Mouse (Mus musculus): Measurements from ENCODE around the gene Slc37a2.

The Slc37a2 gene

DNA sequence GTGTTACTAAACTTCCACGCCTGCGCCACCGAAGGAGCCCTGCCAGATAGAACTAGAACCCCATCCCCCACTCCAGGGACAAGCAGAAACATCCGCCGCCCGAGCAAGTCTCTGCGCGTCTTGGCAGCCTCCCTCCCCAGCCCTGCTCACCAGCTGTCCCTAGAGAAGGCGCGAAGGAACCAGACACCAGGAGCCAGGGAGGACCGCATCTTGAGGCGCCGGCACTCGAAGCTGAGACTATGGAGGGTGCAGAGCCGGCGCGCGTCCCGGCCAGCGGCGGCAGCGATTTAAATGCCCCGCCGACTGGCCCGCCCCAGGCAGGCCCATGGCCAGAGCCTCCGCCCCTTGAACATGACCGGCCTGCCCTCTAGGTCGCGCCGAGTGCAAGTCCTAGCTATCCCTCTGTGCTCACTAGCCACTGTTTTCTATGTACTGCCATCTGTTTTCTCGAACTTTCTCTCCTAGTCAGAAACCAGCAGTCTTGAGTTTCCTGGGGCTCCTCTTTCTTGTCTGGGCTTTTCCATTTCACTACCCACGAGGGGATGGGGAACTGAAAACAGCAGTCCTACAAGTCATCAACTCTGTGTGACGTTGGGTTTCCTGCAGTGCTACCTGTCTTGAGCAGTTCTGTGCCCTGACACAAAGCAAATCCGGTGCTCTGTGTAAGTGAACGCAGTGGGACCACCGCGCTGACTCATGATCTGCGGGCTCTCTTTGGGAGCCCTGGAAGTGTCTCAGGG is at the start of gene Slc37a2:
Gene Slc37a2, minus strand, starts transcription at position 590 of the 740 bp plus-strand sequence.
- peak; percentile 39 to 40 for DNase-seq

DNA sequence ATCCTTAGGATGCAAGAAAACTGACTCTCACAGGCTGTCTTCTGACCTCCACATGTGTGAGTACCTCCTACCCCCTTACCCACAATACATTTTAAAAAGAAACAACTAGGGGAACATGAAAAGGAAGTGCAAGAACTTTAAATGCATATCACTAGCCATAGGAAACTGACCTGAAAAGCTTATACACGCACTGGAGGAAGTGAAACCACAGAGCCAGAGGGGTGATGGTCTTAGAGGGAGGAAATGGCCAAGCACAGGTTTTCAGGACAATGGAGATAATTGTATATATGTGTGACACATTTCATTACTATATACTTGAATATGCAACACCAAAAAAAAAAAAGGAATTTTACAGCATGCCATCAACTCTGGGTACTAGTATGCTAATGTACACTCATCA is 46.2 kb upstream of the Slc37a2 start:
- no peak for DNase-seq

DNA sequence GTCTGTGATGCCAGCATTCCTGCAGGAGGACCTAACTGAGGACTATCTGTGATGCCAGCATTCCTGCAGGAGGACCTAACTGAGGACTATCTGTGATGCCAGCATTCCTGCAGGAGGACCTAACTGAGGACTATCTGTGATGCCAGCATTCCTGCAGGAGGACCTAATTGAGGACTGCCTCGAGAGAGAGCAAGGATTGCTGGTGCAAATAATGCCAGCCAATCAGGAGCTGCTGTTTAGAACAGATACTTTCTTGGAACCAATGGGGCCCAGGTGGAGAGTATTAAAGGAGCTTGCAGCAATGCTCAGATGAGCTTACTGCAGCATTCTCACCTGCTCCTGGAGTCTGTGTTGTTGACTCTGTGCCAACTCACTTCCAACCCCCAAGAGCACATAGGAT is 45.0 kb upstream of the Slc37a2 start:
- DNase-seq: peak; percentile 49 to 63

DNA sequence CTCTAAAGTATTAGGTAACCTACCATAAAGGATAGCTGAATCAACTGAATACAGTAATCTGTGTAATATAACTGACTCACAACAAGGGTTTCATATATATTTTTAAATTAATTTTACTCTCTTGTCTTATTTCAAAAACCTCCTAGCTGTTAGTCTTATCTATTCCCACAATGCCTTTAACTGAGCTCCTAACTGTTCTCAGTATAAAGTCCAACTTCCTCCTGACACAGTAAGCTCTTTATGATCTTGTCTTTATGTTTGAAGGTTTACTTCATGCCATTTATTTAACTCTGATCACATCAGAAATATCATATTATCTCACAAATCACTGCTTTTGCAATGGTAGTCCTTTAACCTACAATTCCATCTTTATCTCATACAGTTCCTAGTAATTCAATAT is 40.0 kb upstream of the Slc37a2 start:
- DNase-seq: no peak

DNA sequence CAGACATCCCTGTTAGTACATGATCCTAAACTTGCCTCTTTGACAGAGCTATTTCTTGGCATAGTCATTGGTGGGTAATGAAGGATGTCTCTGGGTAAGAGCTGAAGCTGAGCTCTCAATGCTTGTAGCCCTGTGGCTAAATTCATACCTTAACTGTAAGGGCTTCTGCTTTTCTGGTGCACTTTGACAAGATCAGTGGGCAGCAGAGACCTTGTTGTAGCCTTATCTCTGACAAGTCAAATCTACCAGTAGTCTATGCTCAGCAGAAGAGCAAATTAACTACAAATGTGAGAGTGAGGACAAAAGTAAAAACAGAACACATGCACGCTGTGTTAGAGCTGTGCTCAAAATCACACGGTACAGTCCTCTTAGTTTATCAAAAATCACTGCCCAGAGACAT is 11.1 kb upstream of the Slc37a2 start:
- no peak for DNase-seq

DNA sequence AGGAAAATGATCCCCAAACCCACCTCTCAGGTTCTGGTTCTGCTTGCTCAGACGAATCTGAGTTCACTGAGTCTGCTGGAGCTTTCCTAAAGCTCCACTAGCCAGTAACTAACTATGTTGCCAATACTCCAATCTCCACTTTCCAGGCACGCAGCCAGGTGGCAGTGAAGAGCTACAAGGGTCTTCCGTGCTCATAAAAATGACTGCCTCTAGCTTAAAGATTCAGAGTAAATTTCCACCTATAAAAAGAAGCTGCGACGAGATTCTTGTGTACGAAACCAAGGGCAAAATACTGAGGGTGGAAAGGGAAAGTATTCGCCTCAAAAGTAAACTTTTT is 319 bp upstream of the Slc37a2 start:
- DNase-seq: no peak

DNA sequence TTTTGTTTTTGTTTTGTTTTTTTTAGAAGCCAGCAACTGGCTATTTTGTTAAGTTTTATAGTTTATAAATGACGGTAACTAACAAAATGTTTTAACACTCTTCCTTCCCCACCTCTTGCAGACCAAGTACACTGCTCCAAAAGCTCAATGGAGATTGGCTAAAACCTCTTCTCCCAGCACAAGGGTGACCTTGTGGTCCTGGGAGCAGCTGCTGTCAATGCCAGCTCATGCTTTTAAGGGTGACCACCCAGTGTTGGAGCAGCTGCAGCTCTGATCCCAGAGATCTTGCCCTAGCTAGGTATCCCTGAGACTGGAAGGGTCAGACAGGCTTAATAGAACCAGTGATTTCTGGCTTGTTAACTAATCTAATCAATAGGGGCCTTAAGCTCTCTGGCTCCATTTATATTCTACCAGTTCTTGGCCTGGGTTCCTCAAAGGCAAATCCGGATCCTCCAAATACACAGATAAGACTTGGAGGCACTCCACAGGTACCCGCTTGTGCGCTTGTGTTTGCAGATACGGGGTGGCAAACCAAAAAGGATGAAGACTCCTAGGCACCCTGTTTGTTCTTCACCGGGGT is 917 bp downstream of the Slc37a2 start:
- DNase-seq: no peak

DNA sequence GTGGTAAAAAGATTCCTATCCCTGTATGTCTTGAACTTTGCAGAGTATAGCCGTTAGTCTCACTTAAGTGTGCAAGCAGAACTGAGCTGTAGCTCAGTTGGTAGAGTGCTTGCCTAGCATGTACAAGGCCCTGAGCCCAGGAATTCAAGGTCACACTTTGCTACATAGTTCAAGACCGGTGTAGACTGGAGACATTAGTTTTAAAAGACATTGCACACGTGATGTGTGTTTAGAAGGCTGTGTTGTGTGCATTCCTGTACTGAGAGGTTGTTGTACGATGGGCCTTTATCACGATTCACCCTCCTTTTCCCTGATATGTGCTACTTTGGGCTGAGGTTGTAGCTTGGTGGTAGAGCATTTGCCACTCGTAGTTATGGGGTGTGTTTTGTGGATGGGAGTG is 4.9 kb downstream of the Slc37a2 start:
- no peak for DNase-seq

DNA sequence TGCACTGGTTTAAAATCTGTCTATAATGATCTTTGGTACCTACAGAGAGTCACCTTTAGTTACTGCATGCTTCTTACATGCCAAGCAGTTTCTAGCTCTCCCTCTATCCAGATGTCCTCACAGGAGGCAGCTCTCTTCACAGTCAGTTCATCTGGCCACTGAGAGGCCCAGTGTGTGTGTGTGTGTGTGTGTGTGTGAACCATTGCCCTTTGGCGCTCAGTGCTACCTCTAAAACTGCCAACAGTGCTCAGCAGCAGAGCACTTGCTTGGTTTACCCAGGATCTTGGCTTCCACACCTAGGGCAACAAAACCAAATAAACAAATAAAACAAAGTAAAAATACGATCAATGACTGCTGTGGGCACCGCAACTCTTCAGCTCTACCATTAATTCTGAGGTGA is 5.6 kb downstream of the Slc37a2 start:
- no peak for DNase-seq

DNA sequence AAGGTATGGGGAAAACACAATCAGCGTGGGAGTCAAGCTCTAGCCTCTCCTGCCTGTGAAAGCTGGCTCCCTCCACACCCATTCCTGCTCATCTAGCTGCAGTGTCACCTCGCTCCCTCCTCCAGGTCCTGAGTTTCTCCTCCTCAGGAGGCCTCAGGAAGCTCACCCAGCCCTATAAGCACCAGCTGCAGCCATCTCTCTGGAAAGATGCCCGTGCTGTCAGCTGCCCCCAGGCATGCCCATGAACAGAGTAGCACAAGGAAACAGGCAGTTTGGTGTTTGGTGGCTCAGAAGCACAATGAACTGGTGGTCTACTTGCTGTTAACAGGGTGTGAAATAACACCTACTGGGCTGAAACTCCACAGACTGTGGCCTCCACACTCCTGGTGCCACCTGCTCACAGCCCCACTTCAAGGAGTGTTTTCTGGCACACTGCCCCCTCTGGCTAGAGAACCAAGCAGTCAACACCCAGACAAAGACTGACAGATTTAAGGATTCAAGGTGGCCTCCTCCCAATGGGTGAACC is 7.1 kb downstream of the Slc37a2 start:
- DNase-seq: no peak

DNA sequence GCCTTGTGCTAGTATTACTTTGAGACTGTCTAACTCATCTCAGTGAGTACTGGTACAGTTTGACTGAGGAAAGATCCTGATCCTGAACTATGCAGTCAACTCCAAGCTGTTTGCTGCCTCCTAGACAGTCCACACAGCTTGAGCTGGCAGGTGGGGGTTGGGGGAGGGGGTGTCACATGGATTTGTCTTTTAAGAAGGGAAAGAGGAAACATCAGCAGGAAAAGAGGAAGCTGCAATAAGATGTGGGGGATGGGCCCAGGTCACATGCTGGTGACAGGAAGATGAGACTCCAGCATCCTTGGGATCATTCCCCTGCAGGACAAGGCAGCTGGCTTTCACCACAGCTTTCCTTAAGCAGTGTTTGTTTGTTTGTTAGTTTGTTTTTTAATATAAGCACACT is 8.1 kb downstream of the Slc37a2 start:
- DNase-seq: no peak

DNA sequence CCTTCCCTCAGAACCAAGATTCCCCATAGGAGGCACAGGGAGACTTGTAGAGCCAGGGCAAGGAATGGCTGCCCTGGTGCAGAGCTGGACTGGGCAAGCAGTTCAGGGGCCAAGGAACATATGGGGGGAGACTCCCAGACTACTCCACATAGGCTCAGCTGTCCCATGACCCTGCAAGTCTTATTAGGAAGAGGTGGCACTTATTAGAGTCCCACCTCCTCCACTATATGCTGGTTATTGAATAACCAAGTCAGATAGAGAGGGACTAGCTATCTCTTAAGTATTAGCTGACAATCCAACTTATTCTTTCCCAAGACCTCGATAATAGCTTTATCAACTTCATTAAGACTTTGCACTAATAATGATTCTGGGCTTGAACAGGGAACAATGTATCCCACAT is 9.7 kb downstream of the Slc37a2 start:
- DNase-seq: no peak

DNA sequence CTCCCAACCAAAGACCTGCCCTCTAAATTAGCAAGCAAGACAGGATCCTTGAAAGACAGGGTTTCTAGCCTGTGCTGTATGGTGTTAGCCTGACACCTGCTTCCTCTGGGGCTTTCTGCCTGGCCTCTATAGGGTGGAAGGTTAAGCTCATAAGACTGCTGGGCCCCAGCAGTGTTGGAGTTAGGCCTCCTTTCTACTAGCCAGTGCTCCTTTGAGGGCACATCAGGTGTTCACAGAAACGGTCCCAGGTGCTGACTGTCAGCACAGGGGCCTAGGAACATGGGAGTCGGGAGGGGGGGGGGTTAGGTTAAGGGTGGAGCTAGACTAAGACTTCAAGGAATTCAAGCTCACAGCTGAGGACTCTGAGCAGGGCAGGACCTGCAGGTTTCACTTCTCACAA is 10.1 kb downstream of the Slc37a2 start:
- no peak for DNase-seq

DNA sequence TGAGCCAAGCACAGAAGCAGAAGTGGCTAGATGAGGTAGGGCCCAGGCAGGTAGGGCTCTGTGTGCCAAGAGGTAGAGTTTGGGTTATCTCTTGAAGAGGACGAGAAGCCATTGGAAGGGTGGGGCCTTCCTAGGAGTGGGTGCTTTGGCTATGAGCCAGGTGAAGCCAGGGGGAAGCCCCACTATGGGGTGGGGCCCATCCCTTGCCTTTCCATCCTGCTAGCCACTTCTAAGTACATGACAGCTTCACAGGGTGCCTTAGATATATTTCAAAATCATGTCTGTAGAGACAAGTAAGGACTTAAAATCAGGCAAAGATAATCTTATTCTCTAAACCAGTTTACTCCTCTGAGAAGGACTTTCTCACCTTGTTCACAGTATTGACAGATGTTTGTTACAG is 10.9 kb downstream of the Slc37a2 start:
- DNase-seq: no peak

DNA sequence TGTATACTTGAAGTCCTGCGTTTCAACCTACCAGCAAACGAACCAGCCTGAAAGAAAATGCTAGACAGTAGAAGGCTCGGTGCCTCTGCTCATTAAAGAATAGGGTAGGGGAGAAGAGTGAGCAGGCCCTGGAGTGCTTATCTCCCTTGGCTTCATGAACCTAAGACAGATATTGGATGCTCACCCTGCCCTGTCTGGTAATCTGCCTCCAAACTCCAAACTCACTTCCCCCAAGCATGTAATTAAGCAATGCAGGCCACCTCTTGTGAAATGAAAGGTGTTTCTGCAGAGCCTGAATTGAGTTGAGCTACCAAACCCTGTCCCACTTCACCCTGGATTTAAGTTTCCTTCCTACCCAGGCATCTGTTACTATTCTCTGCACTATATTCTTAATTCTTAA is 12.8 kb downstream of the Slc37a2 start:
- DNase-seq: no peak

DNA sequence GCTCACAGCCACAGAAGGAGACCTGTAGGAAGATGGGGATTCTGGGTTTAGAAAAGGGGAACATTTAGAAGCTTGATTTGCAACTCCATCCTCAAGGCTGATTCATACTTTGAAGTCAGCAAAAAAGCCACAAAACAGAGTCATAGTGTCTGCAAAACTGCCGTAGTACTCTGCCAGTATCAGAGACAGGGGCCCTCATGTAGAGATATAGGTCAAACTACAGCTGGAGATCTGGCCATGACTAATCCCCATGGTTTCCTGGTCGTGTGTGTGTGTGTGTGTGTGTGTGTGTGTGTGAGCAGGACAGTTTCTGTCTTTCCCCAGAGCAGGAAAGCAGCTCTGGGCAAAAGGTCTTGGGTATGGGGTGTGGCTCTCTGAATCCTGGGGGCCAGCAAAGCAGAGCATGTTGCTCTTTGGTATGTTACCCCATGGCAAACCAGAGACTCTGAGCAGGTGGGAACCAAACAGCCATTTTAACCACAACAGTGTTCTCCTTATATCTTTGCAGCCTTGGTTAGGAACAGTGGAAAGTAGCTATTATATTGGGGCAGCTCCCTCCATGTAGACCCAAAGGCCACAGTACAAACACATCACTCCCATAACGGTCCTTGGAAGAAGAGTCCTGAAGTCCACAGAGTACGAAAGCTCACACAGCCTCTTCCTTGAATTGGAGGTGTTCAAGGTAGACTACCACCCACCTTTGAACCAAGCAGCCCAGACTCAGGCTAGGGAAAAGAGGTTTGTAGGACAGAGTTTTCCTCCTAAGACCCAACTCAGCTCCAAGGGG is 19.4 kb downstream of the Slc37a2 start:
- no peak for DNase-seq

DNA sequence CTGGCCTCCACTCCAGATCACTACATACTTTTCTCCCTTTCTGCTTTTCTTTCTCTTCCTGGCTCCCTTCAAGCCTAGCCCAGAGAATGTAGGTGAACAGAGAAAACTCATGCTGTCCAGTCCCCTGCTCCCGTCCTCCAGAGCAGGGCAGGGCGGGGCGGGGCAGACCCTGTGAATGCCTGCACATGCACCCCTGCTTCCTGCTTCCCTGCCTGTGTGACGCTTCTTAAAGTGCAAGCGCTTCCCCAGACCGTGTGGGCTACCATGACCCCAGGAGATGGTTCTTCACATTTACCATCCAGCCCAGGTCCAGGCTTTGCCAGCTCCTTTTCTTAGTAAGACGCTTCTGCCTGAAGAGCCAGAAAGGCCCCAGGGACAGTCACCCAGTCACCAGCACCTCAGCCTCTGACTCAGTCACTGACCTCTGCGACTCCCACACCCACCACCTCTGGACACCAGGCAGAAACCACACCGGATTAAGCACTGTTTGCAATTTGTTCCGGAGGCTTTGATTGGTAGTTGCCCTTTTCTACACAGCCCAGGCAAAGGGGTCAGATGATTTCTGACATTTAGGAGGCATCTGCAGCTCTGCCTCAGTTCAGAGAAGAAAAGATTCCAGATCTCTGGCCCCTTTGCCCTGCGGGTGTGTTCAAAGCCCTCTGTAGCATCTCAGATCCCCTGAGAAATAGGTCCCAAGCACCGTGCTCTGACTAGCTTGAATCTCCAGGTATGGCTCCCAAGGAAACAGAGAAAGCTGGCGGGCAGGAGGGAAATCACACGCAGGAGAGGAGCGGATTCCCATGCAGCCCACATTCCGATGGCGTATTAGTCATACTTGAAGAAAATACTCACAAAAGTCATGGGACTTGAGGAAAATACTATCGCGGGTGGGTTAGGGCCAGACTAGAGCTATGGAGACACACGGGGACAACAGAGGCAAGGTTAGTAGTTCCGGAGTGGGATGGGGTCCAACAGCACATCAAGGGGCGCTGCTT is 23.0 kb downstream of the Slc37a2 start:
- DNase-seq: no peak

DNA sequence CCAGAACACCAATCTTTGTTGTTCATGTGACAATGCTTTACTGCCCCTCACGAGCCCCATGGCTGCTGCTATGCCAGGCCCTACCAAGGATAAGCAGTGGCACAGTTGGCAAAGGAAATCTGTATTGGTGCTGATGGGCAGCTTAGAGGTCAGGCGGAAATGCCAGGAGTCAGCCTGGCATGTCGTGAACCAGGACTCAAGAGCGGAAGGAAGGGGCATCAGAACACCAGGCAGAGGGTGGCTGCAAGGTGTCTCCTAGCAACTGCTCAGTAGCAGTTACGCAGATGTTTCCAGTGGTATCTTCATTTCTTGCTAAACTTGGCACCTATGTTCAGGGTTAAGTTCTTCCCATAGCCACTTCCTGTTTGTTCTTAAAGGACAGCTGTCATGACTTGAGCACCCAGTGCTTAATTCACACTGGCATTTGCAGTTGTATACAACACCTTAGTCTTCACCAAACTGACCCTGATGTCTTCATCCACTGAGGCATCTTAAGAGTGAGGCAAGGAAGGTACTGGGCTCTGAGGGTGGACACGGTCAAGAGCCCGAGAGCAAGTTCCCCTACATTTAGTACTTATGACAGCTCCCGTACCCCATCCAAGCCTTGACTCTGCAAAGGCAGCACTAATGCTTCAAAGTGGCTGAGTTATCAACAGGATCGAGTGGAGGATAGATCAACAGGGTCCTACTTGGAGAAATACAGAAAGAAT is 24.9 kb downstream of the Slc37a2 start:
- no peak for DNase-seq

DNA sequence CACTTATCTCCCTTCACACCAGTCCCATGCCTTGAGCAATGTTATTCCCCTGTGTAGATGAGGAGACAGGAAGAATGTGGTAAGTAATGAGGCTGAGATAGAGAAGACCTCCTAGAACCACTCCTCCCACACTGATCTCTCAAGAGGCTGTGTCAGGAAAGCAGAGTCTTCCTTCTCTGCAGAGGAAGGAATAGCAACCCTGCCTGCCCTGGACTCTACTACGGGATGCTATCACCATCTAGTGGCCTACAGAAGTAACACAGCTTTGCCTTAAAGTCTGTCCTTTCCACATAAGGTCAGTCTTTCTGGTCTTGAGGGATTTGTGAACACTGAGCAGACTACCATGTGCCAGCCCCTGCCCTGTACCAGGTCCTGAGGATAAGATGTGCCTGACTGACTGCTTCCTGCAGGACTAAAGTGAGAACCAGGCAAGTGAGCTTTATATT is 25.6 kb downstream of the Slc37a2 start:
- peak; percentile 74 to 76 for DNase-seq

DNA sequence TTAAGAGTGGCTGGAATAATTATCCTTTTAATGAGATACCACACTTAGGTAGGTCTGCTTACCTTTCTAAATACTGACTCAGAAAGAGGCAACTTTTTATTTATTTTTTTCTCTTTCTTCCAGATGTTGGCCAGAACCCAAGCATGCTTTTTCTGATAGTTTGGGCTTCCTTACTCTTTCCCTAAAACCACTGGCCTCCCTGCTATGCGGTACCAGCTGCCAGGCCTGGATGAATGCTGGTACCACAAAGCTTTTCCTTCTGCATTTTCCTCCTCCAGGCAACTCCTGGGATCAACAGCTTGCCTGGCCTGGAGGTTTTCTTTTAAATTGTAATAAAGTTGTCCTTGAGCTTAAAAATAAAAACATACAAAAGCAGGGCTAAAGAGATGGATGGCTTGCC is 30.0 kb downstream of the Slc37a2 start:
- no peak for DNase-seq

DNA sequence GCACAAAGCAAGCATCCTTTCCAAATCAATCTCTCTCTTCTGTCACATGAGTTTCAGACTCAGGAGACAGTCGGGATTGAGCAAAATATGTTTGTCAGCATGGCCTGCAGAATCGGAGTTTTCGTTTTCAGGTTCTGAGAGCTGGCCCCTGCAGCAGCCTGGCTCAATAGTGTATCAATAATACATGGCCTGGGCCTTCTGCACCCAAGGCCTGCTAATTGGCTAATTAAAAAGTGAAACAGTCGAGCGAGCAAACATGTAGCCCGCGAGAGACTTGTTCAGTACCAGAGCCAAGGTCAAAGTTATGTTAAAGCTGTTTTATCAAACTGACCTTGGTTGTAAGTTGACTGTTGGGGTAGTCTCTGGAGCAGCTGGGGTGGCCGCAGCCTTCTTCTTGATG is 34.8 kb downstream of the Slc37a2 start:
- no peak for DNase-seq
